Mouse (Mus musculus) heart, adult 2 months (tissue): Measurements from ENCODE around the gene Gm20388.

Experiments
- CTCF ChIP-seq: fragments of 200-600 bp; IDR thresholded peaks from 2 replicates; pipeline ENCODE4 v1.8.1; 2022; ENCODE audit warnings: antibody characterized with exemption, mild to moderate bottlenecking, moderate library complexity
- EP300 ChIP-seq: fragments of 200-500 bp; IDR thresholded peaks from 2 replicates; pipeline ENCODE4 v1.6.1; 2011; ENCODE audit warnings: low read depth, low read length, control low read depth; ENCODE audit not compliant: insufficient read depth
- POLR2A ChIP-seq: fragments of 200-500 bp; IDR thresholded peaks from 2 replicates; pipeline ENCODE4 v1.6.1; 2011; ENCODE audit warnings: mild to moderate bottlenecking, low read depth, low read length, control low read depth; ENCODE audit not compliant: insufficient read depth

DNA sequence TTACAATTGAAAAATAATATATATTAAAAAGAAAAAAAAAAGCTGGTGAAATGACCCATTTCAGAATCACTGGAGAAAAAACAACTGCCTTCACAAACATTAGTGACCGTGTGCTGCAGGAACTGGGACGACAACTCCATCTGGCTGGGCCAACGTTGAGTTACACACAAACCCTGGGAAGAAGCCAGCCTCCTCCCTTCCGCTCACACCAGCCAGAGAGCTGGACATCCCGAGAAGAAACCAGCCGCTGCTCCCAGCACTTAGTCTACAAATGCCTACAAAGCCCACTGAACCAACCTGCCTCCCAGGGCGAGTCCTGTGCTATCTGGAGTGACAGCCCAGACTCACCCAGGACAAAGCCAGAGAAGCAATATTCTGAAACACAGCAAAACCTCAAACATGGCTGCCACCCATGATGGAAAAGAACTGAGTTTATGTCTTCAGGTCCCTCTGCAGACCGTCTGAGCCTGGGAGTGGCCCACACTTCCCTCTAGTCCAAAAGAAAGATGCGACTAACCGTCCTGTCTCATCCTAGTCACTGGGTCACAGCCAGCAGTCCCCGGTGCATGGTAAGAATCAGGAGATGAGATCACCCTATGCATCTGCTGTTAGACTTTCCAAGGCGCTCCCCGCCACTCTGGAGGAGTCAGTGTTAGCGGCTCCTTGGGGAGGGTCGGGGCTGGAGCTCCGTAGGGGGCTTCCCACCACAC, 1651.2 kb downstream of the Gm20388 start:
- peak; percentile 72 for TF ChIP-seq POLR2A
- no peak for TF ChIP-seq CTCF
- 0 out of 2 replicates have a peak, but pooled peaks have one; percentile 40 for TF ChIP-seq EP300
